Mouse (Mus musculus) liver, embryonic 15.5 days (tissue): ENCODE measurements around the gene Olfr49. TPM values are rescaled to one million over a fixed set of nuclear protein-coding genes. Genes with fewer than 3 reads are reported as not detected.

Experiments
- ATAC-seq: fragments of 200-750 bp; cut with Nextera tagmentation; 2 replicates; pipeline ENCODE4 v1.8.0; 2017; ENCODE audit warnings: moderate number of reproducible peaks, mild to moderate bottlenecking, moderate library complexity; ENCODE audit not compliant: insufficient read depth
- H3K27ac ChIP-seq: fragments of 300-500 bp; sonication (generic); replicated peaks from 2 replicates; pipeline ENCODE4 v1.5.1; 2015; ENCODE audit warnings: mild to moderate bottlenecking, inconsistent platforms
- H3K27me3 ChIP-seq: fragments of 300-500 bp; sonication (generic); 2 replicates; pipeline ENCODE4 v1.6.1; 2015; ENCODE audit warnings: mild to moderate bottlenecking, inconsistent platforms
- H3K36me3 ChIP-seq: fragments of 300-500 bp; sonication (generic); replicated peaks from 2 replicates; pipeline ENCODE4 v1.6.1; 2015; ENCODE audit warnings: moderate library complexity, mild to moderate bottlenecking, inconsistent platforms
- H3K4me1 ChIP-seq: fragments of 300-500 bp; sonication (generic); replicated peaks from 2 replicates; pipeline ENCODE4 v1.6.1; 2015; ENCODE audit warnings: inconsistent platforms
- H3K4me2 ChIP-seq: fragments of 300-500 bp; sonication (generic); 2 replicates; pipeline ENCODE4 v1.6.1; 2015; ENCODE audit warnings: moderate library complexity, mild to moderate bottlenecking, inconsistent platforms
- H3K4me3 ChIP-seq: fragments of 300-500 bp; sonication (generic); replicated peaks from 2 replicates; pipeline ENCODE4 v1.5.1; 2015; ENCODE audit warnings: mild to moderate bottlenecking, inconsistent platforms
- H3K9ac ChIP-seq: fragments of 300-500 bp; sonication (generic); 2 replicates; pipeline ENCODE4 v1.6.1; 2015; ENCODE audit warnings: moderate library complexity, mild to moderate bottlenecking, inconsistent platforms
- H3K9me3 ChIP-seq: fragments of 300-500 bp; sonication (generic); replicated peaks from 2 replicates; pipeline ENCODE4 v1.6.1; 2016; ENCODE audit warnings: inconsistent platforms
- WGBS: fragments of 180-500 bp; shearing (Covaris S2); methylation state at CpG from one replicate; pipeline ENCODE4 v1.1.7; 2015; ENCODE audit warnings: mixed read lengths; ENCODE audit not compliant: insufficient replicate concordance; 5-methylcytosine and 5-hydroxymethylcytosine counted together
- polyA plus RNA-seq: library from polyadenylated mRNA; unstranded; fragments of >200 nt; fragmentation: Nextera tagmentation; extraction: Ambion mirVana; gene quantifications from 2 replicates; pipeline ENCODE4 v1.2.1, GENCODE M21; 2015

Olfr49 gene
- not detected in 2 replicates for polyA plus RNA-seq

- H3K36me3 ChIP-seq: no peaks in the 10 kb centered on the region
- 0 out of 2 replicates have a peak, but pooled peaks cover 3% of the 10 kb centered on the region for H3K27me3 ChIP-seq
- no peak within 1 kb of the TSS for H3K27ac ChIP-seq
- H3K4me1 ChIP-seq: no peaks in the 10 kb centered on the region
- no peak within 1 kb of the TSS for H3K4me3 ChIP-seq
- H3K9ac ChIP-seq: no peak within 1 kb of the TSS
- H3K4me2 ChIP-seq: no peak within 1 kb of the TSS
- ATAC-seq: no peak
- 52% methylated on average over 1 of the region's 1 CpGs for WGBS
- H3K9me3 ChIP-seq: no peaks in the 10 kb centered on the region
Observed at GRCm38 (mm10) chr14:54284839-54285238, at the start of gene Olfr49. TSS of gene Olfr49 (minus strand) at chr14:54284939.

GRCm38 (mm10) chr14:54333452-54334189 lies 48.9 kb upstream of the Olfr49 start:
- Histone ChIP-seq H3K9me3 (no peaks in the 10 kb centered on the region), H3K4me2 (no peak overlapping the region), H3K9ac (no peak overlapping the region), H3K27ac (no peak overlapping the region), H3K4me1 (no peaks in the 10 kb centered on the region), H3K36me3 (no peaks in the 10 kb centered on the region), H3K4me3 (no peak overlapping the region), H3K27me3 (no peaks in the 10 kb centered on the region)
- WGBS: 44% methylated on average over 8 of the region's 8 CpGs
- ATAC-seq: no peak

- no peaks in the 10 kb centered on the region for H3K36me3 ChIP-seq
- no peak overlapping the region for H3K27ac ChIP-seq
- no peak for ATAC-seq
- no peak overlapping the region for H3K9ac ChIP-seq
- no peaks in the 10 kb centered on the region for H3K4me1 ChIP-seq
- 61% methylated on average over 5 of the region's 5 CpGs for WGBS
- no peak overlapping the region for H3K4me3 ChIP-seq
- no peaks in the 10 kb centered on the region for H3K9me3 ChIP-seq
- H3K4me2 ChIP-seq: no peak overlapping the region
- no peaks in the 10 kb centered on the region for H3K27me3 ChIP-seq
Observed at GRCm38 (mm10) chr14:54332176-54333074, 47.7 kb upstream of the Olfr49 start.

- H3K36me3 ChIP-seq: no peaks in the 10 kb centered on the region
- no peaks in the 10 kb centered on the region for H3K27me3 ChIP-seq
- H3K27ac ChIP-seq: no peak overlapping the region
- no peaks in the 10 kb centered on the region for H3K4me1 ChIP-seq
- H3K9me3 ChIP-seq: no peaks in the 10 kb centered on the region
- ATAC-seq: no peak
- H3K4me2 ChIP-seq: no peak overlapping the region
- no peak overlapping the region for H3K4me3 ChIP-seq
- no peak overlapping the region for H3K9ac ChIP-seq
- 71% methylated on average over 1 of the region's 1 CpGs for WGBS
Observed at GRCm38 (mm10) chr14:54331178-54331577, 46.4 kb upstream of the Olfr49 start.

- Histone ChIP-seq H3K4me3 (no peak overlapping the region), H3K36me3 (no peaks in the 10 kb centered on the region), H3K9ac (no peak overlapping the region), H3K27me3 (no peaks in the 10 kb centered on the region), H3K4me2 (no peak overlapping the region), H3K9me3 (no peaks in the 10 kb centered on the region), H3K4me1 (no peaks in the 10 kb centered on the region), H3K27ac (no peak overlapping the region)
- 42% methylated on average over 9 of the region's 9 CpGs for WGBS
- no peak for ATAC-seq
Observed at GRCm38 (mm10) chr14:54329201-54329600, 44.5 kb upstream of the Olfr49 start.

- Histone ChIP-seq H3K36me3 (no peaks in the 10 kb centered on the region), H3K4me1 (no peaks in the 10 kb centered on the region), H3K27me3 (no peaks in the 10 kb centered on the region), H3K9ac (no peak overlapping the region), H3K4me3 (no peak overlapping the region), H3K9me3 (no peaks in the 10 kb centered on the region), H3K27ac (no peak overlapping the region), H3K4me2 (no peak overlapping the region)
- no peak for ATAC-seq
- WGBS: 51% methylated on average over 2 of the region's 2 CpGs
Observed at GRCm38 (mm10) chr14:54328548-54328947, 43.8 kb upstream of the Olfr49 start.

- 60% methylated on average over 5 of the region's 5 CpGs for WGBS
- Histone ChIP-seq H3K4me3 (no peak overlapping the region), H3K27me3 (no peaks in the 10 kb centered on the region), H3K4me1 (no peaks in the 10 kb centered on the region), H3K9me3 (no peaks in the 10 kb centered on the region), H3K27ac (no peak overlapping the region), H3K36me3 (no peaks in the 10 kb centered on the region), H3K4me2 (no peak overlapping the region), H3K9ac (no peak overlapping the region)
- no peak for ATAC-seq
Observed at GRCm38 (mm10) chr14:54324486-54324885, 39.7 kb upstream of the Olfr49 start.

GRCm38 (mm10) chr14:54321556-54322376 lies 37.0 kb upstream of the Olfr49 start:
- 62% methylated on average over 18 of the region's 18 CpGs for WGBS
- ATAC-seq: no peak
- Histone ChIP-seq H3K4me3 (no peak overlapping the region), H3K4me1 (no peaks in the 10 kb centered on the region), H3K9ac (no peak overlapping the region), H3K4me2 (no peak overlapping the region), H3K36me3 (no peaks in the 10 kb centered on the region), H3K9me3 (no peaks in the 10 kb centered on the region), H3K27me3 (no peaks in the 10 kb centered on the region), H3K27ac (no peak overlapping the region)

GRCm38 (mm10) chr14:54311763-54312162 lies 27.0 kb upstream of the Olfr49 start:
- Histone ChIP-seq H3K9me3 (no peaks in the 10 kb centered on the region), H3K27ac (no peak overlapping the region), H3K36me3 (no peaks in the 10 kb centered on the region), H3K9ac (no peak overlapping the region), H3K27me3 (no peaks in the 10 kb centered on the region; the same call in 1 of the 2 replicates), H3K4me2 (no peak overlapping the region), H3K4me3 (no peak overlapping the region), H3K4me1 (no peaks in the 10 kb centered on the region)
- ATAC-seq: no peak
- WGBS: 45% methylated on average over 3 of the region's 3 CpGs

GRCm38 (mm10) chr14:54300676-54301075 lies 15.9 kb upstream of the Olfr49 start:
- Histone ChIP-seq H3K4me2 (no peak overlapping the region), H3K9ac (no peak overlapping the region), H3K9me3 (no peaks in the 10 kb centered on the region), H3K27ac (no peak overlapping the region), H3K36me3 (no peaks in the 10 kb centered on the region), H3K4me3 (no peak overlapping the region), H3K27me3 (no peaks in the 10 kb centered on the region), H3K4me1 (no peaks in the 10 kb centered on the region)
- no peak for ATAC-seq
- 62% methylated on average over 3 of the region's 3 CpGs for whole genome bisulfite sequencing

- H3K27ac ChIP-seq: no peak overlapping the region
- no peak overlapping the region for H3K9ac ChIP-seq
- H3K4me2 ChIP-seq: no peak overlapping the region
- WGBS: 47% methylated on average over 5 of the region's 5 CpGs
- H3K4me1 ChIP-seq: no peaks in the 10 kb centered on the region
- no peaks in the 10 kb centered on the region for H3K9me3 ChIP-seq
- H3K4me3 ChIP-seq: no peak overlapping the region
- no peaks in the 10 kb centered on the region for H3K27me3 ChIP-seq
- ATAC-seq: no peak
- no peaks in the 10 kb centered on the region for H3K36me3 ChIP-seq
Observed at GRCm38 (mm10) chr14:54300136-54300535, 15.4 kb upstream of the Olfr49 start.
